Mouse (Mus musculus) embryonic stem cell, embryonic (primary cell): Measurements from ENCODE around the gene Polr3c.

Experiments used
- CTCF ChIA-PET, 4 experiments: fragments of 300-600 bp in 2 of 4; fragments of 350-600 bp in 2 of 4; sonication (Branson Sonifier 250); formaldehyde crosslinking; loops; one replicate each; lab custom pipeline; 2022; ENCODE audit warnings: inconsistent platforms in 2 of 4; lab: Charles Lee
- POLR2A ChIA-PET, 4 experiments: fragments of 300-600 bp in 2 of 4; fragments of 350-600 bp in 2 of 4; sonication (Branson Sonifier 250); formaldehyde crosslinking; loops; one replicate each; lab custom pipeline; 2022; ENCODE audit warnings: antibody characterized with exemption in 4 of 4, inconsistent platforms in 1 of 4; lab: Charles Lee

Polr3c gene

GRCm38 (mm10) chr3:96727343-96727827 lies at the start of gene Polr3c, which contains the start of gene Rnf115:
Gene Polr3c (minus strand): TSS chr3:96727628.
Gene Rnf115 (plus strand): TSS chr3:96727664.
- CTCF ChIA-PET, result interaction anchor here in 2 of 4 experiments (0.6 to 1.0 kb wide), 3 partner anchors 19 to 209 kb away, joined by 3 read pairs; partner anchors contain the start of gene Nudt17 (in 1 of the 2)

GRCm38 (mm10) chr3:96777120-96777519 lies 49.7 kb upstream of the Polr3c start:
- CTCF ChIA-PET, result interaction anchor here in 1 of 4 experiments (0.7 kb wide), 1 partner anchor 110 kb away, joined by 4 read pairs; no protein-coding TSS in a partner anchor
- POLR2A ChIA-PET, result interaction anchor here in 1 of 4 experiments (0.8 kb wide), 1 partner anchor 11 kb away, joined by 3 read pairs; no protein-coding TSS in a partner anchor

More at GRCm38 (mm10) chr3:96727343-96727827, at the start of gene Polr3c, which contains the start of gene Rnf115:
- POLR2A ChIA-PET, result interaction anchor here in 3 of 4 experiments (0.6 to 1.8 kb wide), 32 partner anchors 9 to 151 kb away, joined by 3 to 14 read pairs (median 4); partner anchors contain the start of genes Gm16253 (in 3 of the 3), Pias3 (in 3 of the 3), Nudt17 (in 2 of the 3) and Polr3gl (in 1 of the 3)

GRCm38 (mm10) chr3:96772949-96773348 lies 45.5 kb upstream of the Polr3c start:
- POLR2A ChIA-PET, result interaction anchor here in 2 of 4 experiments (0.6 to 5.0 kb wide), 8 partner anchors 9 to 143 kb away, joined by 3 to 23 read pairs (median 4); partner anchors contain the start of genes Polr3c (in 1 of the 2), Rbm8a (in 1 of the 2) and Rnf115 (in 1 of the 2)

GRCm38 (mm10) chr3:96769971-96770370 lies 42.5 kb upstream of the Polr3c start:
- POLR2A ChIA-PET, result interaction anchor here in 2 of 4 experiments (1.3 to 1.6 kb wide), 2 partner anchors 9 to 31 kb away, joined by 3 read pairs; no protein-coding TSS in a partner anchor
- CTCF ChIA-PET, result interaction anchor here in 2 of 4 experiments (0.5 to 1.0 kb wide), 2 partner anchors 43 to 1388 kb away, joined by 3 read pairs; no protein-coding TSS in a partner anchor

More at GRCm38 (mm10) chr3:96772949-96773348, 45.5 kb upstream of the Polr3c start:
- CTCF ChIA-PET, result interaction anchor here in 2 of 4 experiments (0.7 to 1.5 kb wide), 3 partner anchors 40 to 163 kb away, joined by 3 to 4 read pairs (median 3); no protein-coding TSS in a partner anchor

GRCm38 (mm10) chr3:96764528-96764927 lies 37.1 kb upstream of the Polr3c start:
- ChIA-PET POLR2A (interaction anchor here in 2 of 4 experiments (0.6 to 3.0 kb wide), 6 partner anchors 10 to 119 kb away, joined by 3 to 23 read pairs (median 3); partner anchors contain the start of gene Itga10 (in 1 of the 2)), CTCF (interaction anchor here in 1 of 4 experiments (0.6 kb wide), 1 partner anchor 10 kb away, joined by 3 read pairs; no protein-coding TSS in a partner anchor)

- ChIA-PET CTCF (no interaction called here), POLR2A (no interaction called here)
Observed at GRCm38 (mm10) chr3:96759695-96760094, 32.3 kb upstream of the Polr3c start.

GRCm38 (mm10) chr3:96757691-96758090 lies 30.3 kb upstream of the Polr3c start:
- ChIA-PET CTCF (interaction anchor here in 3 of 4 experiments (0.7 to 0.9 kb wide), 3 partner anchors 17 to 59 kb away, joined by 3 to 4 read pairs (median 3); no protein-coding TSS in a partner anchor), POLR2A (interaction anchor here in 2 of 4 experiments (0.6 to 1.5 kb wide), 8 partner anchors 10 to 51 kb away, joined by 3 to 5 read pairs (median 3); no protein-coding TSS in a partner anchor)

GRCm38 (mm10) chr3:96755935-96756334 lies 28.5 kb upstream of the Polr3c start:
- CTCF ChIA-PET, result interaction anchor here in 1 of 4 experiments (0.5 kb wide), 1 partner anchor 180 kb away, joined by 3 read pairs; no protein-coding TSS in a partner anchor
- POLR2A ChIA-PET, result interaction anchor here in 1 of 4 experiments (1.4 kb wide), 1 partner anchor 13 kb away, joined by 3 read pairs; no protein-coding TSS in a partner anchor

DNA sequence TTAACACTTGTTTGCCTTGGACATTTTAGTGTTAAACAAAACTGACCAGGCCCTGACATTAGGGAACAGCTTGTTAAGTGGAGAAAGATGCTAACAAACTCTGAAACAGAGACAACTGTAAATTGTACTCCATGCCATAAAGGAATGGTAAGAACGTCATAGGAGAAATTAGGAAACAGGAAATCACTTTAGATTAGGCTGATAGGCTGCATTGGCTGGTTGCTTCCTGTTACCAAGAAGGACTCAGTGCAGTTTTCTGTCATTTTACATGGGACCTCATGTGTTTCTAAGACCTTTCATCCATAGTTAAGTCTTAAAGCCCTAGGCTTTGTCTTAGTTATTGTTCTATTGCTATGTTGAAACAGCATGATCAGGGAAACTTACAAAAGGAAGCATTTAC lies 19.4 kb upstream of the Polr3c start:
- ChIA-PET CTCF (no interaction called here), POLR2A (interaction anchor here in 2 of 4 experiments (1.1 to 2.0 kb wide), 3 partner anchors 9 to 66 kb away, joined by 3 to 4 read pairs (median 3); no protein-coding TSS in a partner anchor)

GRCm38 (mm10) chr3:96744348-96744747 lies 16.9 kb upstream of the Polr3c start:
- ChIA-PET CTCF (no interaction called here), POLR2A (no interaction called here)

DNA sequence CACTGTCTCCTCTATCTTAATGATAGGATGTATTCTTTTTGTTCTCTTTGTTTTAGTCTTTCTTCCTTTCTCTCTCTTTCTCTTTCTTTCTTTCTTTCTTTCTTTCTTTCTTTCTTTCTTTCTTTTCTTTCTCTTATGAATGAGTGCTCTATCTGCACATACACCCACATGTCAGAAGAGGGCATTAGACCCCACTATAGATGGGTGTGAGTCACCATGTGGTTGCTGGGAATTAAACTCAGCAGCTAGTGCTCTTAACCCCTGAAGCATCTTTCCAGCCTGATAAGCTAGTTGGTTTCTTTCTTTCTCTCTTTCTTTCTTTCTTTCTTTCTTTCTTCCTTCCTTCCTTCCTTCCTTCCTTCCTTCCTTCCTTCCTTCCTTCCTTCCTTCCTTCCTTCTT lies 12.9 kb upstream of the Polr3c start:
- ChIA-PET POLR2A (interaction anchor here in 2 of 4 experiments (0.9 to 1.6 kb wide), 5 partner anchors 10 to 171 kb away, joined by 3 to 7 read pairs (median 3); no protein-coding TSS in a partner anchor), CTCF (interaction anchor here in 2 of 4 experiments (0.5 to 0.8 kb wide), 6 partner anchors 80 to 549 kb away, joined by 3 to 6 read pairs (median 3); no protein-coding TSS in a partner anchor)

DNA sequence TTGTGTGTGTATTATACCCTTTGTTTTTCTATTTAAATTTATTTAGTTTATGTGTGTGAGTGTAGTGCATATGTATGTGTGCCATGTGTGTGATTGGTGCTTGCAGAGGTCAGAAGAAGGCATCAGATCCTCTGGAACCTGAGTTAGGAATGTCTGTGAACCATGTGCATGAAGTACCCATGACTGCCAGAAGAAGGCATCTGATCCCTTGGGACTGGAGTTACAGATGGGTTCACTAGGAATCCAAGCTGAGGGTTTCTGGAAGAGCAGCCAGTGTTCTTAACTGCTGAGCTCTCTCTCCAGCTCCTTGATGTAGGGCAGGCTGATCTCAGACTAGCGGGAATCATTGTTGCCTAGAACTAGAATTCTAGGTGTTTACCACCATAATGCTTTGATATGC lies 10.6 kb upstream of the Polr3c start:
- CTCF ChIA-PET, result interaction anchor here in 2 of 4 experiments (0.7 to 1.1 kb wide), 2 partner anchors 15 to 38 kb away, joined by 3 read pairs; no protein-coding TSS in a partner anchor
- POLR2A ChIA-PET, result interaction anchor here in 3 of 4 experiments (0.6 to 2.0 kb wide), 8 partner anchors 8 to 144 kb away, joined by 3 to 6 read pairs (median 3); partner anchors contain the start of gene Polr3gl (in 1 of the 3)

GRCm38 (mm10) chr3:96737013-96737740 lies 9.7 kb upstream of the Polr3c start:
- POLR2A ChIA-PET, result interaction anchor here in 3 of 4 experiments (0.6 to 2.0 kb wide), 7 partner anchors 9 to 143 kb away, joined by 3 to 6 read pairs (median 3); partner anchors contain the start of genes Polr3c (in 1 of the 3), Polr3gl (in 1 of the 3) and Rnf115 (in 1 of the 3)

GRCm38 (mm10) chr3:96735200-96735599 lies 7.8 kb upstream of the Polr3c start:
- CTCF ChIA-PET, result interaction anchor here in 3 of 4 experiments (0.6 to 1.5 kb wide), 6 partner anchors 25 to 657 kb away, joined by 3 to 8 read pairs (median 4); partner anchors contain the start of gene Itga10 (in 1 of the 3)

More at GRCm38 (mm10) chr3:96737013-96737740, 9.7 kb upstream of the Polr3c start:
- CTCF ChIA-PET, result interaction anchor here in 2 of 4 experiments (0.7 to 1.1 kb wide), 2 partner anchors 16 to 38 kb away, joined by 3 read pairs; no protein-coding TSS in a partner anchor

DNA sequence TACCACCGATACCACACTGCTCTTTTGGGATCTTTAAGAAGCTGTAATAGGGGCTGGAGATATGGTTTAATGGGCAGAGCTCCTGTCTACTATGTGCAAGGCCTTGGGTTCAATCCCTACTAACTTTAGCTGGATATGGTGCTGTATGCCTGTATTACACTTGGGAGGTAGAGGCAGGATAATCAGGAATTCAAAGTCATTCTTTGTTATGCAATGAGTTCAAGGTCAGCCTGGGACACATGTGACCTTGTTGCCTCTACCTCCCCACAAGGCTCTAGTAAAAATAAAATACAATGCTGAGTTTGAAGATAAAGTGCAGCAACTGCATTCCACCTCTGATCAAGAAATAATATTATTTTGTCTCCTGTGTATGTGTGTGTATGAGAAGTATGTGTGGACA lies 6.6 kb upstream of the Polr3c start:
- POLR2A ChIA-PET, result interaction anchor here in 3 of 4 experiments (0.6 to 2.6 kb wide), 9 partner anchors 15 to 970 kb away, joined by 3 to 8 read pairs (median 3); partner anchors contain the start of genes Pias3 (in 1 of the 3) and Rbm8a (in 1 of the 3)
- CTCF ChIA-PET, result interaction anchor here in 2 of 4 experiments (1.0 to 1.5 kb wide), 2 partner anchors 29 to 79 kb away, joined by 3 to 4 read pairs; no protein-coding TSS in a partner anchor

More at GRCm38 (mm10) chr3:96735200-96735599, 7.8 kb upstream of the Polr3c start:
- POLR2A ChIA-PET, result interaction anchor here in 3 of 4 experiments (0.6 to 1.9 kb wide), 12 partner anchors 11 to 315 kb away, joined by 3 to 5 read pairs (median 3); no protein-coding TSS in a partner anchor

DNA sequence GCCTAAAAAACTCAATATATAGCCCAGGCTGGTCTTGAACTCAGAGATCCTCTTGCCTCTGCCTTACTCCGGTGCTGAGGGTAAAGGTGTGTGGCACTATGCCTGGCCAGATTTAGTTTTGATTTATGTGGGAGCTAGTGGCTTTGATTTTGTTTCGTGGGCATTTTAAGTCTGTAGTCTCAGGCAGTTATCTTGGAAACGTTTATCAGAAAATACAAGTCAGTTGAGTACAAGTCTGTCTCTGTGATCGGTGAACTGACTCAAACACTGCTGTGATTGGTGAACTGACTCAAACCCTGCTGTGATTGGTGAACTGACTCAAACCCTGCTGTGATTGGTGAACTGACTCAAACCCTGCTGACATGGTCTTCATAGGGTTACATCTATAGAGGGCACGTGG lies 3.4 kb upstream of the Polr3c start:
- ChIA-PET POLR2A (interaction anchor here in 2 of 4 experiments (0.9 to 1.1 kb wide), 3 partner anchors 10 to 567 kb away, joined by 3 to 4 read pairs (median 3); partner anchors contain the start of genes Bcl9 (in 1 of the 2) and Rbm8a (in 1 of the 2)), CTCF (interaction anchor here in 2 of 4 experiments (0.7 to 1.8 kb wide), 3 partner anchors 26 to 56 kb away, joined by 3 to 6 read pairs (median 4); no protein-coding TSS in a partner anchor)
